Mouse (Mus musculus) splenic B cell, adult 2 months (primary cell): ENCODE measurements around the gene Psmg3.

Experiments used
- DNase-seq: peaks from one replicate; pipeline ENCODE4 v3.0.0-alpha.2; 2011; ENCODE audit warnings: low read depth, low spot score
- H3K27me3 ChIP-seq: 2 replicates; pipeline ENCODE4 v1.6.1; 2012; ENCODE audit warnings: mild to moderate bottlenecking, low read length, moderate library complexity, mixed read lengths; ENCODE audit not compliant: control insufficient read depth, poor library complexity, insufficient read depth, severe bottlenecking
- H3K36me3 ChIP-seq: 2 replicates; pipeline ENCODE4 v1.6.1; 2012; ENCODE audit warnings: mild to moderate bottlenecking, low read length, moderate library complexity, mixed read lengths; ENCODE audit not compliant: control insufficient read depth, poor library complexity, insufficient read depth, severe bottlenecking

Gene Psmg3

GRCm38 (mm10) chr5:139792966-139793337, 33.7 kb downstream of the Psmg3 start:
- Histone ChIP-seq H3K27me3 (no peaks in the 10 kb centered on the region), H3K36me3 (no peaks in the 10 kb centered on the region)
- no peak for DNase-seq

GRCm38 (mm10) chr5:139792159-139792775, 34.4 kb downstream of the Psmg3 start:
- H3K27me3 ChIP-seq, result no peaks in the 10 kb centered on the region
- DNase-seq, result no peak
- H3K36me3 ChIP-seq, result no peaks in the 10 kb centered on the region

GRCm38 (mm10) chr5:139791227-139792158, 35.2 kb downstream of the Psmg3 start, which contains the start of gene Mafk:
Gene Mafk, plus strand, starts transcription at chr5:139791513.
- H3K27me3 ChIP-seq, result no peaks in the 10 kb centered on the region
- H3K36me3 ChIP-seq, result no peaks in the 10 kb centered on the region
- DNase-seq, result peak; percentile 99

GRCm38 (mm10) chr5:139789466-139789865, 37.2 kb downstream of the Psmg3 start:
- Histone ChIP-seq H3K27me3 (no peaks in the 10 kb centered on the region), H3K36me3 (no peaks in the 10 kb centered on the region)
- DNase-seq, result peak; percentile 35

- peak; percentile 38 for DNase-seq
- no peaks in the 10 kb centered on the region for H3K27me3 ChIP-seq
Observed at GRCm38 (mm10) chr5:139781406-139781805, 45.3 kb downstream of the Psmg3 start.

GRCm38 (mm10) chr5:139776966-139777365, 49.7 kb downstream of the Psmg3 start:
- DNase-seq, result no peak
- Histone ChIP-seq H3K27me3 (no peaks in the 10 kb centered on the region), H3K36me3 (no peaks in the 10 kb centered on the region; the same call in none of the 2 replicates)

More at GRCm38 (mm10) chr5:139781406-139781805, 45.3 kb downstream of the Psmg3 start:
- H3K36me3 ChIP-seq, result no peaks in the 10 kb centered on the region

- Histone ChIP-seq H3K36me3 (peaks cover 1% of the 10 kb centered on the region), H3K27me3 (no peaks in the 10 kb centered on the region)
- peak; percentile 97 for DNase-seq
Observed at GRCm38 (mm10) chr5:139775216-139775926, 51.3 kb downstream of the Psmg3 start, which contains the start of gene Ints1. Gene Ints1, minus strand, starts transcription at chr5:139775674.
